Mouse (Mus musculus) T-helper 17 cell (primary cell): Measurements from ENCODE around the gene Unc5b.

Source experiments
- in situ Hi-C, 2 experiments: fragments of 300-600 bp; cut with MboI, MseI; formaldehyde crosslinking; loops; 1 replicate in 1 of 2; 2 replicates in 1 of 2; pipeline ENCODE4 v1.15.1; 2025; ENCODE audit warnings: high pct_unique_total_duplicates in 2 of 2

Unc5b gene

GRCm38 (mm10) chr10:60821736-60822358 is 9.5 kb downstream of the Unc5b start:
- in situ Hi-C loops, result no loop called here

- in situ Hi-C loops, result no loop called here
Measured at GRCm38 (mm10) chr10:60821311-60821710, 10.1 kb downstream of the Unc5b start.

GRCm38 (mm10) chr10:60820552-60820951 is 10.8 kb downstream of the Unc5b start:
- in situ Hi-C loops, result no loop called here

- in situ Hi-C loops, result no loop called here
Measured at GRCm38 (mm10) chr10:60819654-60820192, 11.7 kb downstream of the Unc5b start.

- in situ Hi-C loops, result no loop called here
Measured at GRCm38 (mm10) chr10:60819179-60819578, 12.2 kb downstream of the Unc5b start.

GRCm38 (mm10) chr10:60818708-60819107 is 12.7 kb downstream of the Unc5b start:
- in situ Hi-C loops, result no loop called here

- in situ Hi-C loops, result no loop called here
Measured at GRCm38 (mm10) chr10:60817868-60818267, 13.5 kb downstream of the Unc5b start.

GRCm38 (mm10) chr10:60816872-60817648 is 14.3 kb downstream of the Unc5b start:
- in situ Hi-C loops, result no loop called here

GRCm38 (mm10) chr10:60815855-60816254 is 15.5 kb downstream of the Unc5b start:
- in situ Hi-C loops, result no loop called here

- in situ Hi-C loops, result no loop called here
Measured at GRCm38 (mm10) chr10:60815059-60815458, 16.3 kb downstream of the Unc5b start.

- in situ Hi-C loops, result no loop called here
Measured at GRCm38 (mm10) chr10:60814444-60815057, 16.8 kb downstream of the Unc5b start.

GRCm38 (mm10) chr10:60813606-60814005 is 17.8 kb downstream of the Unc5b start:
- in situ Hi-C loops, result no loop called here

GRCm38 (mm10) chr10:60811792-60812525 is 19.4 kb downstream of the Unc5b start:
- in situ Hi-C loops, result no loop called here

- in situ Hi-C loops, result no loop called here
Measured at GRCm38 (mm10) chr10:60808447-60808846, 22.9 kb downstream of the Unc5b start.

GRCm38 (mm10) chr10:60807531-60808185 is 23.7 kb downstream of the Unc5b start:
- in situ Hi-C loops, result no loop called here

- in situ Hi-C loops, result no loop called here
Measured at GRCm38 (mm10) chr10:60806207-60806538, 25.2 kb downstream of the Unc5b start.

GRCm38 (mm10) chr10:60805436-60806206 is 25.8 kb downstream of the Unc5b start:
- in situ Hi-C loops, result no loop called here

- in situ Hi-C loops, result no loop called here
Measured at GRCm38 (mm10) chr10:60804865-60805264, 26.5 kb downstream of the Unc5b start.

- in situ Hi-C loops, result no loop called here
Measured at GRCm38 (mm10) chr10:60803971-60804370, 27.4 kb downstream of the Unc5b start.

GRCm38 (mm10) chr10:60801898-60802412 is 29.4 kb downstream of the Unc5b start:
- in situ Hi-C loops, result no loop called here
